Mouse (Mus musculus): ENCODE measurements around the gene Necap1. TPM values are rescaled to one million over a fixed set of nuclear protein-coding genes. Genes with fewer than 3 reads are reported as not detected.

Necap1 gene
- 59.4 and 61.7 TPM in 2 replicates for polyA plus RNA-seq (2015; fragmentation: Nextera tagmentation; extraction: Ambion mirVana)

DNA sequence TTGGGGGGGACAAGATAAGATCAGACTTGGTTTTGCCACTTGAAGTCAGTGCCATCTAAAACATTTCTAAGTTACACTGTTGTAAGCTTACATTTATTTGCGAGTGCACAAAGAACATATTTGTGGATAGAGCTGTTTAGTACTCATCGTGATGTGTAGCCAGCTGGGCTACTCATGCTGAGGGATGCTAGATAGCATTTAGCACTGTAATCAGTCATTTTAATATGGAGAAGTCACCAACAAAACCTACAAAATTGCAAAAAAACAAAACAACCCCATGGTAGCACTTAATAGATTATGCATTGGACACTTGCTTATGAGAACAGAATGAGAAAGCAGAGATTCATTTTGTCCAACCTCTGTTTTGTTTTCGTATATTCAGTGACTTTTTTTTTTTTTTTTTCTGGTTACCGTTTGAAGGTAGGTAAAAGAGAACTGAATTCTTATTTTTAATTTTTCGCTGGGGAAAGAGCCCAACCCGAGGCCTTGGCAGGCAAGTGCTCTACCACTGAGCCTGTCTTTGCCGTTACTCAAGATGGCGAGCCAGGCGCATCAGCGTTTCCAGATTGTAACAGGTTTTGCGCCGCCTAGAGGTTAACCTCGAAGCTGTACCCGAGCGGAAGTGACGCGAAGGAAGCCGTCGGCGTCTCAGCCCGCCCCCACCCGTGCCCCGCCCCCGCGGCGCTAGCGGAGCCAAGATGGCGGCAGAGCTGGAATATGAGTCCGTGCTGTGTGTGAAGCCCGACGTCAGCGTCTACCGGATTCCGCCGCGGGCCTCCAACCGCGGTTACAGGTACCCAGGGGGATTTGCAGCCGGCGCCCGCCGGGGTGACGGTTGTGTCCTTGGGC is at the start of gene Necap1:
Gene Necap1, plus strand, starts transcription at position 604 of the 849 bp plus-strand sequence.
- H3K4me1 ChIP-seq = peaks cover 11% of the 10 kb centered on the region
- peak within 1 kb of the TSS; percentile 88 for H3K4me3 ChIP-seq
- H3K36me3 ChIP-seq = peaks cover 14% of the 10 kb centered on the region; the same call in 1 of the 2 replicates
- peak within 1 kb of the TSS; percentile 90 for H3K27ac ChIP-seq
- peak within 1 kb of the TSS; percentile 47 for H3K4me2 ChIP-seq
- 7% methylated on average over 43 of the region's 43 CpGs for WGBS
- ATAC-seq (ENCODE audit: insufficient number of reproducible peaks, low FRiP score, low TSS enrichment, low read depth) = peak; percentile 90
- no peaks in the 10 kb centered on the region for H3K9me3 ChIP-seq
- no peaks in the 10 kb centered on the region for H3K27me3 ChIP-seq
- H3K9ac ChIP-seq = peak within 1 kb of the TSS; percentile 84

GRCm38 (mm10) chr6:122825166-122825565 is 49.1 kb upstream of the Necap1 start:
- ATAC-seq (ENCODE audit: insufficient number of reproducible peaks, low FRiP score, low TSS enrichment, low read depth) = no peak
- H3K36me3 ChIP-seq = peaks cover 19% of the 10 kb centered on the region
- H3K4me2 ChIP-seq = no peak overlapping the region
- no peak overlapping the region for H3K27ac ChIP-seq
- H3K9ac ChIP-seq = no peak overlapping the region
- WGBS = 87% methylated on average over 9 of the region's 9 CpGs
- H3K4me3 ChIP-seq = no peak overlapping the region
- peaks cover 53% of the 10 kb centered on the region for H3K4me1 ChIP-seq
- no peaks in the 10 kb centered on the region for H3K27me3 ChIP-seq
- H3K9me3 ChIP-seq = no peaks in the 10 kb centered on the region

- Histone ChIP-seq H3K27me3 (no peaks in the 10 kb centered on the region), H3K27ac (peak overlapping the region; percentile 69), H3K4me1 (peaks cover 43% of the 10 kb centered on the region), H3K4me3 (peak overlapping the region; percentile 39), H3K9me3 (no peaks in the 10 kb centered on the region), H3K9ac (peak overlapping the region; percentile 20; the same call in 1 of the 2 replicates), H3K4me2 (peak overlapping the region; percentile 78), H3K36me3 (peaks cover 27% of the 10 kb centered on the region)
- peak; percentile 62 for ATAC-seq (ENCODE audit: insufficient number of reproducible peaks, low FRiP score, low TSS enrichment, low read depth)
- WGBS = 2% methylated on average over 29 of the region's 29 CpGs
These were observed 48.1 kb upstream of the Necap1 start for GRCm38 (mm10) chr6:122825923-122826742.

DNA sequence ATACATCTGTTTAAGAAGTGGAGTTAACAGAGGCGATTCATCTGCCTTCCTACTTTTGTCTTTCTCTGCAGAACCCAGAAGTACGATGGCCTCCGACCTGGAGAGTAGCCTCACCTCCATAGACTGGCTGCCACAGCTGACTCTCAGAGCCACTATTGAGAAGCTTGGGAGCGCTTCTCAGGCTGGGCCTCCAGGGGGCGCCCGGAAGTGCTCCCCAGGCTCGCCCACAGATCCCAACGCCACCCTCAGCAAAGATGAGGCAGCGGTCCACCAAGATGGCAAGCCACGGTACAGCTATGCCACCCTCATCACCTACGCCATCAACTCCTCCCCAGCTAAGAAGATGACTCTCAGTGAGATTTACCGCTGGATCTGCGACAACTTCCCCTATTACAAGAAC is 46.2 kb upstream of the Necap1 start:
- WGBS = 52% methylated on average over 13 of the region's 13 CpGs
- Histone ChIP-seq H3K4me3 (no peak overlapping the region), H3K4me1 (peaks cover 26% of the 10 kb centered on the region), H3K27me3 (no peaks in the 10 kb centered on the region), H3K9ac (no peak overlapping the region), H3K4me2 (no peak overlapping the region), H3K27ac (no peak overlapping the region), H3K36me3 (peaks cover 43% of the 10 kb centered on the region), H3K9me3 (no peaks in the 10 kb centered on the region)
- ATAC-seq (ENCODE audit: insufficient number of reproducible peaks, low FRiP score, low TSS enrichment, low read depth) = no peak

GRCm38 (mm10) chr6:122832880-122833279 is 41.4 kb upstream of the Necap1 start:
- H3K9ac ChIP-seq = no peak overlapping the region
- H3K4me2 ChIP-seq = no peak overlapping the region
- no peak overlapping the region for H3K4me3 ChIP-seq
- WGBS = 70% methylated on average over 7 of the region's 7 CpGs
- no peak overlapping the region for H3K27ac ChIP-seq
- no peak for ATAC-seq (ENCODE audit: insufficient number of reproducible peaks, low FRiP score, low TSS enrichment, low read depth)
- H3K27me3 ChIP-seq = no peaks in the 10 kb centered on the region
- H3K36me3 ChIP-seq = peaks cover 89% of the 10 kb centered on the region
- H3K4me1 ChIP-seq = no peaks in the 10 kb centered on the region
- H3K9me3 ChIP-seq = no peaks in the 10 kb centered on the region

DNA sequence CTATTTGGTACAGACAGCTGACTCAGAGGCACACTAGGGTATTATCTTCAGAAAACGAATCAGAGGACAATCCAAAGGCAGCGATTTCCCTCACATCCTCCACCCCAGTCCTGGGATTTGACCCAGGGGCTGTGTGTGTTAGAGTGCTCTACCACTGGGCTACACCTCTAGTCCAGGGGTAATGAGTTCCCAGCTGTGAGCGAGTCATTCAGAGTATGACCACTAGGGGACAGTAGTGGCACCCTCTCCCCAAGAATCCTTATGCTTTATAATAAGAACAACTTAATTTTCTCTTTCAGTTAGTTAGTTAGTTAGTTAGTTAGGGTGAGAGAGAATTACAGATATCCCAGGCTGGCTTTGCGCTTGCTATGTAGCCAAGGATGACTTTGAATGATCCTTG is 39.9 kb upstream of the Necap1 start:
- Histone ChIP-seq H3K27ac (no peak overlapping the region), H3K4me3 (no peak overlapping the region), H3K4me1 (no peaks in the 10 kb centered on the region), H3K9me3 (no peaks in the 10 kb centered on the region), H3K9ac (no peak overlapping the region), H3K36me3 (peaks cover 91% of the 10 kb centered on the region), H3K27me3 (no peaks in the 10 kb centered on the region), H3K4me2 (no peak overlapping the region)
- ATAC-seq (ENCODE audit: insufficient number of reproducible peaks, low FRiP score, low TSS enrichment, low read depth) = no peak
- WGBS = 72% methylated on average over 4 of the region's 4 CpGs

DNA sequence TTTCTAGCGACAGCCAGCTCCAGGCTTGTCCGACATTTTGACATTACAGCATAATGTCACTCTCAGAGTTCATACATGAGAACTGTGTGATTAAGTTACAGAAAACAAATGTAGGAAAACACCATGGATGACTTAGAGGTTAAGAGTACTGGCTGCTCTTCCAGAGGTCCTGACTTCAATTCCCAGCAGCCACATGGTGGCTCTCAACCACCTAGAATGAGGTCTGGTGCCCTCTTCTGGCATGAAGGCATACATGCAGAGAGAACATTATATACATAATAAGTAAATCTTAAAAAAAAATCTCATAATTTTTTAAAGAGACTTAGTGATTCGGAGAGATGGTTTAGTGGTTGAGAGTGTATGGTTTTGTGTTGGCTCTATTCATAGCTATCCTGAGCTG is 37.3 kb upstream of the Necap1 start:
- Histone ChIP-seq H3K4me1 (no peaks in the 10 kb centered on the region), H3K36me3 (peaks cover 96% of the 10 kb centered on the region), H3K9me3 (no peaks in the 10 kb centered on the region), H3K4me3 (no peak overlapping the region), H3K9ac (no peak overlapping the region), H3K27me3 (no peaks in the 10 kb centered on the region), H3K27ac (no peak overlapping the region), H3K4me2 (no peak overlapping the region)
- ATAC-seq (ENCODE audit: insufficient number of reproducible peaks, low FRiP score, low TSS enrichment, low read depth) = no peak
- 93% methylated on average over 3 of the region's 3 CpGs for WGBS

GRCm38 (mm10) chr6:122837539-122837938 is 36.7 kb upstream of the Necap1 start:
- no peak for ATAC-seq (ENCODE audit: insufficient number of reproducible peaks, low FRiP score, low TSS enrichment, low read depth)
- Histone ChIP-seq H3K4me2 (no peak overlapping the region), H3K4me1 (no peaks in the 10 kb centered on the region), H3K9me3 (no peaks in the 10 kb centered on the region), H3K4me3 (no peak overlapping the region), H3K27ac (no peak overlapping the region), H3K9ac (no peak overlapping the region), H3K27me3 (no peaks in the 10 kb centered on the region), H3K36me3 (peaks cover 90% of the 10 kb centered on the region)
- 90% methylated on average over 5 of the region's 5 CpGs for WGBS

GRCm38 (mm10) chr6:122843759-122844158 is 30.5 kb upstream of the Necap1 start:
- WGBS = 66% methylated on average over 6 of the region's 6 CpGs
- H3K4me3 ChIP-seq = no peak overlapping the region

GRCm38 (mm10) chr6:122852696-122853095 is 21.6 kb upstream of the Necap1 start:
- Histone ChIP-seq H3K9ac (no peak overlapping the region), H3K27me3 (no peaks in the 10 kb centered on the region), H3K4me1 (no peaks in the 10 kb centered on the region), H3K36me3 (no peaks in the 10 kb centered on the region), H3K4me2 (no peak overlapping the region), H3K27ac (no peak overlapping the region), H3K4me3 (no peak overlapping the region), H3K9me3 (no peaks in the 10 kb centered on the region)
- ATAC-seq (ENCODE audit: insufficient number of reproducible peaks, low FRiP score, low TSS enrichment, low read depth) = no peak
- WGBS = 58% methylated on average over 2 of the region's 2 CpGs

More at GRCm38 (mm10) chr6:122843759-122844158, 30.5 kb upstream of the Necap1 start:
- no peak overlapping the region for H3K9ac ChIP-seq
- no peaks in the 10 kb centered on the region for H3K27me3 ChIP-seq
- peaks cover 67% of the 10 kb centered on the region for H3K36me3 ChIP-seq
- H3K9me3 ChIP-seq = no peaks in the 10 kb centered on the region
- ATAC-seq (ENCODE audit: insufficient number of reproducible peaks, low FRiP score, low TSS enrichment, low read depth) = no peak
- H3K4me1 ChIP-seq = no peaks in the 10 kb centered on the region
- H3K27ac ChIP-seq = no peak overlapping the region
- H3K4me2 ChIP-seq = no peak overlapping the region

DNA sequence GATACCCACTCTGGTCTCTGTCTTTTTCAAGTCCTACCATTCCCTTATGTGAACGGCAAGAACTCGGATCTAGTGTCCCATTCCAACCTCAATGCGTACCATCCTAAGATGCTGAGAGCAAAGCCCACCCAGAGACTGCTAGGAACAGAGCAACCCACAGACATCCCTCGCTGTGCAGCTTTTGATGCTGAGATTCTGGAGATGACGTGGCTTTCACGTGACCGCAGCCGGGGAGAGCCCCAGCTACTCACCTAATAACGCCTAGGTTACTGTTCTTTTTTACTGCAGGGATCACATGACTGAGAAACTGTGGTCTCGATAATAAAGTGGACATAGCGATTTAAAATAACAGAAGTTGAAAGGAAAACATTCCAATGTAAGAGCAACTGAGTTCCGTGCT is 19.7 kb upstream of the Necap1 start:
- no peaks in the 10 kb centered on the region for H3K36me3 ChIP-seq
- H3K9me3 ChIP-seq = no peaks in the 10 kb centered on the region
- H3K4me2 ChIP-seq = no peak overlapping the region
- no peak overlapping the region for H3K27ac ChIP-seq
- H3K4me3 ChIP-seq = no peak overlapping the region
- no peaks in the 10 kb centered on the region for H3K4me1 ChIP-seq
- H3K27me3 ChIP-seq = no peaks in the 10 kb centered on the region
- 69% methylated on average over 12 of the region's 12 CpGs for WGBS
- ATAC-seq (ENCODE audit: insufficient number of reproducible peaks, low FRiP score, low TSS enrichment, low read depth) = no peak
- H3K9ac ChIP-seq = no peak overlapping the region

- Histone ChIP-seq H3K9me3 (no peaks in the 10 kb centered on the region), H3K4me2 (no peak within 1 kb of the TSS), H3K27me3 (no peaks in the 10 kb centered on the region), H3K27ac (no peak within 1 kb of the TSS), H3K4me3 (no peak within 1 kb of the TSS), H3K9ac (no peak within 1 kb of the TSS), H3K36me3 (no peaks in the 10 kb centered on the region), H3K4me1 (no peaks in the 10 kb centered on the region)
- no peak for ATAC-seq (ENCODE audit: insufficient number of reproducible peaks, low FRiP score, low TSS enrichment, low read depth)
- WGBS = 78% methylated on average over 7 of the region's 7 CpGs
These were observed 18.3 kb upstream of the Necap1 start, which contains the start of gene C3ar1 for GRCm38 (mm10) chr6:122855955-122856354. TSS of gene C3ar1 (minus strand) at chr6:122856161.

Measured in limb, embryonic 15.5 days (tissue).